ENCODE assay signal across 8 mouse cellular contexts in the genomic region with DNA sequence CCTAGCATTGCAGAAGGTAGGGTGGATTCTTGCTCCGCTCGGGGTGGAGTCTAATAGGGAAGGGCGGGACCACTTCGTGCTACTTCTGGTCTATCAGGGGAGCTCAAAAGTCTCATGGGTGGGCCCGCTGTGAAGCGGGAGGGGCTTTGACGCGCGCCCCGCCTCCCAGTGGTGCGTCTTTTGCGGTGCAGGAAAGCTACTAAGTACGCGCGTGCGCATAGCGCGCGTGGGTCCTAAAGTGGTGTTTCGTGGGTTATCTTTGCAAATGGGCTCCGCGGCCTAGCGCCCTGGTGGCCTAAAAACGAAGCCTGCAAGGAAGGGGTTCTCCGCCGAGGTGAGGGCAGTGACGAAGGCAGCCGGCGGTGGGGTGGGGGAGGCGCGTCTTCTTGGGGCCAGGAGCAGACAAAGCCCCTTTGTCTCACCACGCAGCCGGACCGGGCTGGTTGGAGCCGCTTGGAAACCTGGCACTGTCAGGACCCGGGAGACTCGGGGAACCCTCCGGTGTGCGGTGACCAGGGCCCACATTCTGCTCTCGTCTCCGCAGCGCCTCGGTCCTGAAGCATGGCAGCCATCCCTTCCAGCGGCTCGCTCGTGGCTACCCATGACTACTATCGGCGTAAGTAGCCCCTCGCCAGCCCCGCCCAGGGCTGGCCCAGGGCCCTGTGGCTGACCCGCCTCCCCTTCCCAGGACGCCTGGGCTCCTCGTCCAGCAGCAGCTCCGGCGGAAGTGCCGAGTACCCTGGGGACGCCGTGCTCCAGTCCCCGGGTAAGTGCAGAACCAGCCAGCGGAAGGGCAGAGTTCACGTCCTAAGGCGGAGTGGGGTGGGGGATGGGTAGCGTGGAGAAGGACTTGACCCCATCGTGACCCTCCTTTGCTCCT. TPM values are rescaled to one million over a fixed set of nuclear protein-coding genes. Genes with fewer than 3 reads are reported as not detected.
DNase-seq lines count a peak whose midpoint lies in the region; ATAC-seq and TF ChIP-seq lines count a peak whose summit lies in the region.

Gene Ppdpf, plus strand, starts transcription at position 127 of the 880 bp plus-strand sequence.

- no peaks in the 10 kb centered on the region for H3K9me3 ChIP-seq in embryonic facial prominence, embryonic 13.5 days
- H3K9me3 ChIP-seq in limb, embryonic 12.5 days: no peaks in the 10 kb centered on the region
- no peaks in the 10 kb centered on the region for H3K9me3 ChIP-seq in midbrain, embryonic 15.5 days

- peak within 1 kb of the TSS; percentile 75 for H3K4me2 ChIP-seq in embryonic facial prominence, embryonic 13.5 days
- peak within 1 kb of the TSS; percentile 69 for H3K4me2 ChIP-seq in limb, embryonic 12.5 days
- H3K4me2 ChIP-seq in midbrain, embryonic 15.5 days: peak within 1 kb of the TSS; percentile 65

- peak within 1 kb of the TSS; percentile 73 for H3K4me3 ChIP-seq in embryonic facial prominence, embryonic 13.5 days
- H3K4me3 ChIP-seq in kidney, adult 2 months (ENCODE audit: insufficient read depth, low read depth, low read length): peak within 1 kb of the TSS; percentile 84
- H3K4me3 ChIP-seq in limb, embryonic 12.5 days (replicated peaks): peak within 1 kb of the TSS; percentile 69
- peak within 1 kb of the TSS; percentile 78 for H3K4me3 ChIP-seq in midbrain, embryonic 15.5 days
- peak within 1 kb of the TSS; percentile 95 for H3K4me3 ChIP-seq in spleen, adult 2 months (ENCODE audit: extremely low read depth, insufficient read depth, insufficient read length)

- peaks cover 9% of the 10 kb centered on the region for H3K36me3 ChIP-seq in embryonic facial prominence, embryonic 13.5 days
- no peaks in the 10 kb centered on the region for H3K36me3 ChIP-seq in kidney, adult 2 months (ENCODE audit: control insufficient read depth, insufficient read depth, low read length)
- peaks cover 13% of the 10 kb centered on the region for H3K36me3 ChIP-seq in limb, embryonic 12.5 days
- H3K36me3 ChIP-seq in midbrain, embryonic 15.5 days (replicated peaks): 0 out of 2 replicates have a peak, but pooled peaks cover 4% of the 10 kb centered on the region
- no peaks in the 10 kb centered on the region for H3K36me3 ChIP-seq in spleen, adult 2 months (ENCODE audit: control insufficient read depth, insufficient read depth, low read length)

- DNase-seq in 3134 (ENCODE audit: extremely low read depth, insufficient read length, low spot score): peak; percentile 98
- peak; percentile 95 to 96 for DNase-seq in adrenal gland, postnatal 36 days
- DNase-seq in heart, adult 18-20 months: peak; percentile 96 to 98
- DNase-seq in kidney, adult 2 months: peak; percentile 98
- peak; percentile 94 to 95 for DNase-seq in spleen, adult 2 months (ENCODE audit: low read depth in 1 of 2, low spot score in 2 of 2)

- peak within 1 kb of the TSS; percentile 96 for H3K27ac ChIP-seq in embryonic facial prominence, embryonic 13.5 days
- peak within 1 kb of the TSS; percentile 96 for H3K27ac ChIP-seq in kidney, adult 2 months (ENCODE audit: insufficient read depth, low read depth, low read length)
- H3K27ac ChIP-seq in limb, embryonic 12.5 days: peak within 1 kb of the TSS; percentile 97
- H3K27ac ChIP-seq in midbrain, embryonic 15.5 days: peak within 1 kb of the TSS; percentile 95
- peak within 1 kb of the TSS; percentile 98 for H3K27ac ChIP-seq in spleen, adult 2 months (ENCODE audit: insufficient read depth, low read length)

- peaks cover 9% of the 10 kb centered on the region for H3K4me1 ChIP-seq in embryonic facial prominence, embryonic 13.5 days
- H3K4me1 ChIP-seq in kidney, adult 2 months (ENCODE audit: control insufficient read depth, insufficient read depth, low read length): peaks cover 5% of the 10 kb centered on the region; the same call in 1 of the 2 replicates
- peaks cover 7% of the 10 kb centered on the region for H3K4me1 ChIP-seq in limb, embryonic 12.5 days (replicated peaks)
- H3K4me1 ChIP-seq in midbrain, embryonic 15.5 days: peaks cover 18% of the 10 kb centered on the region
- H3K4me1 ChIP-seq in spleen, adult 2 months (ENCODE audit: control insufficient read depth, insufficient read depth, insufficient read length): peaks cover 12% of the 10 kb centered on the region; the same call in 1 of the 2 replicates

- no peaks in the 10 kb centered on the region for H3K27me3 ChIP-seq in embryonic facial prominence, embryonic 13.5 days
- H3K27me3 ChIP-seq in kidney, adult 2 months (replicated peaks; ENCODE audit: control insufficient read depth, insufficient read depth, low read length): no peaks in the 10 kb centered on the region
- no peaks in the 10 kb centered on the region for H3K27me3 ChIP-seq in limb, embryonic 12.5 days
- no peaks in the 10 kb centered on the region for H3K27me3 ChIP-seq in midbrain, embryonic 15.5 days (replicated peaks)
- no peaks in the 10 kb centered on the region for H3K27me3 ChIP-seq in spleen, adult 2 months (ENCODE audit: control insufficient read depth, insufficient read depth, low read length)

- WGBS in embryonic facial prominence, embryonic 13.5 days: under 1% methylated on average over 64 of the region's 64 CpGs
- WGBS in kidney, adult 2 months: under 1% methylated on average over 64 of the region's 64 CpGs
- WGBS in limb, embryonic 12.5 days: under 1% methylated on average over 64 of the region's 64 CpGs
- under 1% methylated on average over 64 of the region's 64 CpGs for WGBS in midbrain, embryonic 15.5 days
- WGBS in spleen, adult 2 months: under 1% methylated on average over 62 of the region's 64 CpGs

- peak; percentile 63 for TF ChIP-seq POLR2A in kidney, adult 2 months (IDR thresholded peaks at IDR 0.05; ENCODE audit: low read depth, low read length)
- peak; percentile 38 for TF ChIP-seq POLR2A in spleen, adult 2 months (IDR thresholded peaks at IDR 0.05; ENCODE audit: low read depth, low read length)

- ATAC-seq in embryonic facial prominence, embryonic 13.5 days (ENCODE audit: insufficient number of reproducible peaks, insufficient read depth, low FRiP score, low TSS enrichment, low read depth): peak; percentile 95
- peak; percentile 96 for ATAC-seq in limb, embryonic 12.5 days (ENCODE audit: insufficient number of reproducible peaks, insufficient read depth, low FRiP score, low TSS enrichment, low read depth)
- ATAC-seq in midbrain, embryonic 15.5 days (replicated peaks): peak; percentile 90

- H3K9ac ChIP-seq in embryonic facial prominence, embryonic 13.5 days: peak within 1 kb of the TSS; percentile 96
- peak within 1 kb of the TSS; percentile 94 for H3K9ac ChIP-seq in limb, embryonic 12.5 days (replicated peaks)
- peak within 1 kb of the TSS; percentile 94 for H3K9ac ChIP-seq in midbrain, embryonic 15.5 days

- TF ChIP-seq CTCF in kidney, adult 2 months (conservative IDR thresholded peaks at IDR 0.05; ENCODE audit: insufficient read depth, insufficient read length, low read depth, low read length): 0 out of 2 replicates have a peak, but pooled peaks have one; percentile 17
- TF ChIP-seq CTCF in spleen, adult 2 months (IDR thresholded peaks at IDR 0.05; ENCODE audit: extremely low read depth, insufficient read depth, insufficient read length, insufficient replicate concordance): 0 out of 2 replicates have a peak, but pooled peaks have one; percentile 1

RNA-seq across cellular contexts. Expression of gene Ppdpf, which starts in this region (rescaled TPM):
- total RNA-seq in adrenal gland, postnatal 36 days (2021): 10 to 100 TPM; 76.6 to 81.8 TPM
- polyA plus RNA-seq in embryonic facial prominence, embryonic 13.5 days (2015; fragmentation: Nextera tagmentation; extraction: Ambion mirVana): 327 and 423 TPM in 2 replicates
- total RNA-seq in heart, adult 18-20 months (2021): 10 to 100 TPM; 47.6 to 56.8 TPM
- polyA plus RNA-seq in kidney, adult 2 months (2012; rRNA removed): 162 and 168 TPM in 2 replicates
- 424 and 433 TPM in 2 replicates for polyA plus RNA-seq in limb, embryonic 12.5 days (2016; fragmentation: Nextera tagmentation; extraction: Ambion mirVana)
- 432 and 436 TPM in 2 replicates for polyA plus RNA-seq in midbrain, embryonic 15.5 days (2015; fragmentation: Nextera tagmentation; extraction: Ambion mirVana)
- polyA plus RNA-seq in spleen, adult 2 months (2012; rRNA removed): 135 and 192 TPM in 2 replicates

Comparison
In these comparisons a context has a peak if more than half of its experiments do, and no peak if none do; other contexts are left out.
1. Peak in every context shown above with its lines: DNase-seq, ATAC-seq, H3K4me3 ChIP-seq and H3K27ac ChIP-seq.